Mouse (Mus musculus) embryonic facial prominence, embryonic 13.5 days (tissue): ENCODE measurements around the gene Tenm3. TPM values are rescaled to one million over a fixed set of nuclear protein-coding genes. Genes with fewer than 3 reads are reported as not detected.
A peak's percentile ranks its signal among the peaks of the same experiment; 100 is the strongest.

Experiments
- ATAC-seq: fragments of 200-750 bp; cut with Nextera tagmentation; 2 replicates; pipeline ENCODE4 v1.8.0; 2017; ENCODE audit warnings: low read depth; ENCODE audit not compliant: insufficient number of reproducible peaks, insufficient read depth, low FRiP score, low TSS enrichment
- H3K27ac ChIP-seq: fragments of 300-500 bp; sonication (generic); 2 replicates; pipeline ENCODE4 v1.5.1; 2015; ENCODE audit warnings: moderate library complexity, mild to moderate bottlenecking, inconsistent platforms
- H3K27me3 ChIP-seq: fragments of 300-500 bp; sonication (generic); 2 replicates; pipeline ENCODE4 v1.6.1; 2015; ENCODE audit warnings: mild to moderate bottlenecking, inconsistent platforms
- H3K36me3 ChIP-seq: fragments of 300-500 bp; sonication (generic); 2 replicates; pipeline ENCODE4 v1.6.1; 2015; ENCODE audit warnings: mild to moderate bottlenecking, inconsistent platforms
- H3K4me1 ChIP-seq: fragments of 300-500 bp; sonication (generic); 2 replicates; pipeline ENCODE4 v1.6.1; 2015; ENCODE audit warnings: inconsistent platforms
- H3K4me2 ChIP-seq: fragments of 300-500 bp; sonication (generic); 2 replicates; pipeline ENCODE4 v1.6.1; 2015; ENCODE audit warnings: moderate library complexity, mild to moderate bottlenecking, inconsistent platforms
- H3K4me3 ChIP-seq: fragments of 300-500 bp; sonication (generic); 2 replicates; pipeline ENCODE4 v1.5.1; 2015; ENCODE audit warnings: mild to moderate bottlenecking, inconsistent platforms
- H3K9ac ChIP-seq: fragments of 300-500 bp; sonication (generic); 2 replicates; pipeline ENCODE4 v1.6.1; 2015; ENCODE audit warnings: mild to moderate bottlenecking, inconsistent platforms
- H3K9me3 ChIP-seq: fragments of 300-500 bp; sonication (generic); 2 replicates; pipeline ENCODE4 v1.6.1; 2016; ENCODE audit warnings: inconsistent platforms
- WGBS: fragments of 180-500 bp; shearing (Covaris S2); methylation state at CpG from one replicate; pipeline ENCODE4 v1.1.7; 2015; ENCODE audit warnings: mixed read lengths; 5-methylcytosine and 5-hydroxymethylcytosine counted together
- polyA plus RNA-seq: library from polyadenylated mRNA; unstranded; fragments of >200 nt; fragmentation: Nextera tagmentation; extraction: Ambion mirVana; gene quantifications from 2 replicates; pipeline ENCODE4 v1.2.1, GENCODE M21; 2015

The Tenm3 gene
- polyA plus RNA-seq, 1 experiment from 2014 or later, result 53.7 TPM

DNA sequence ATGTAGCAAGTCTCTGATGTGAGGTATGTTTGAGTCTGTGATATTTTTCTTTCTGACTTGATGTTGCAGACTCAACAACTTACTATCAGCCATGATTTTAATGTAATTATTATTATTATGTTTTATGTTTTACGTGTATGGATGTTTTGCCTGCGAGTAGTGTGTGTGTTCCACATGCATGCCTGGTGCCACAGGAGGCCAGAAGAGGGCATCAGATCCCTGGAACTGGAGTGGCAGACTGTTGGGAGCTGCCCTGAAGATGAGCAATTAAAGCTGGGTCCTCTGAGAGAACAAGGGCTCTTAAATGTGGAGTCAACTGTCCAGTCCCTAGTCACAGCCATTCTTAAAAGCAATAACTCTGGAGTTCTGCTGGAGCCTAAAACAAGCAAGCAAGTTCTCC is 564.4 kb downstream of the Tenm3 start:
- ATAC-seq, result no peak
- H3K4me3 ChIP-seq, result no peak overlapping the region
- peaks cover 5% of the 10 kb centered on the region; the same call in 1 of the 2 replicates for H3K9me3 ChIP-seq
- H3K9ac ChIP-seq, result no peak overlapping the region
- H3K27me3 ChIP-seq, result no peaks in the 10 kb centered on the region
- H3K36me3 ChIP-seq, result peaks cover 80% of the 10 kb centered on the region
- H3K4me2 ChIP-seq, result no peak overlapping the region
- H3K4me1 ChIP-seq, result 0 out of 2 replicates have a peak, but pooled peaks cover 2% of the 10 kb centered on the region
- WGBS, result 93% methylated on average over 2 of the region's 2 CpGs
- no peak overlapping the region for H3K27ac ChIP-seq

DNA sequence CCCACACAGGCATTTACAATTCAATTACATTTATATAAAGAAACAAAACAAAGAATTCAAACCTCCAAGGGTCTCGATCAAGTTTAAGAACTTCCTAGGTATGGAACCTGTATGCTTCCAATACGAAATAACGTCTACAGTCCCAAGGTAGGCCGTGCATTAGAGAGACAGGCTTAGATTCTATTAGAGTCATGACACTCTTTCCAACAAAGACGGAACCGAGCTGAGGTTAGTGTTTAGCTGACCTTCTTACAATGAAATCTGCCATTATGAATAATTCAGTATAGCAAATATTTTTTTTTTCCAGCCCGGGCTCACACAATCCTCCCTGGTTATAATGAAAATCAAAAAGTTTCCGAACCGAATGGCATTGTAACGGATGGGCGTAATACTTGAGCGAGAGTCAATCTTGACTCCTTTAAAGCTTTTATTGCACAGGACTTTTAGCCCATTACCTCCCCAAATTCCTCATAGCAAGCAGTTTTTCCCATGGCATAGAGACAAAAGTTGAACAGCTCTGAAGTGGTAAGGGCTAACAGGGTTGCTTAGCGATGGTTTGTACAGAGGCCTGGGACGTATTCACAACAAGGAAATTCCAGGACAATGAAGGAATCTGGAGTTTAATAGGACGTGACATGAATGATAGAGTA is 565.6 kb downstream of the Tenm3 start:
- Histone ChIP-seq H3K4me1 (0 out of 2 replicates have a peak, but pooled peaks cover 2% of the 10 kb centered on the region), H3K36me3 (peaks cover 73% of the 10 kb centered on the region), H3K4me3 (no peak overlapping the region), H3K27me3 (no peaks in the 10 kb centered on the region), H3K9me3 (peaks cover 5% of the 10 kb centered on the region; the same call in 1 of the 2 replicates), H3K4me2 (no peak overlapping the region), H3K9ac (no peak overlapping the region), H3K27ac (no peak overlapping the region)
- WGBS, result 80% methylated on average over 15 of the region's 15 CpGs
- ATAC-seq, result no peak

DNA sequence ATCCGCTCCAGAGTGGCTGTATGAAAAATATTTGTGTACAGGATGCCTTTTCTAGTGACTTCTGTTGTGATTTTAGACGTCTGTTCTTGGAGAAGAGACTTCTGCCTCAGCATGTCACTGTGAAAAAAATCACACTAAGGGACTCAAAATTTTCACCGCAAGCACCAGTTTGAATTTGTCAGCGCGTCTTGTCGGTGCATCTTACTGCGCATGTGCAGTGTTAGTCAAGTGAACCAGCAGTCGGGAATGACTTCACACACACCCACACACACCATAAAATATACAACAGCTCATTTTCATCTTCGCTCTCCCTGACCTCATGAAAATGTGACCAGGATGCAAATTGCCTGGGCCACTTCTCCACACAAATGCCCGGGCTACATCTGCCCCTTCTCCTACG is 568.7 kb downstream of the Tenm3 start:
- Histone ChIP-seq H3K27ac (0 out of 2 replicates have a peak overlapping the region, but pooled peaks have one; percentile 4), H3K4me3 (no peak overlapping the region), H3K36me3 (peaks cover 70% of the 10 kb centered on the region), H3K27me3 (no peaks in the 10 kb centered on the region), H3K4me2 (no peak overlapping the region), H3K9me3 (peaks cover 5% of the 10 kb centered on the region; the same call in 1 of the 2 replicates), H3K9ac (no peak overlapping the region), H3K4me1 (0 out of 2 replicates have a peak, but pooled peaks cover 2% of the 10 kb centered on the region)
- ATAC-seq, result no peak
- WGBS, result 94% methylated on average over 11 of the region's 11 CpGs

DNA sequence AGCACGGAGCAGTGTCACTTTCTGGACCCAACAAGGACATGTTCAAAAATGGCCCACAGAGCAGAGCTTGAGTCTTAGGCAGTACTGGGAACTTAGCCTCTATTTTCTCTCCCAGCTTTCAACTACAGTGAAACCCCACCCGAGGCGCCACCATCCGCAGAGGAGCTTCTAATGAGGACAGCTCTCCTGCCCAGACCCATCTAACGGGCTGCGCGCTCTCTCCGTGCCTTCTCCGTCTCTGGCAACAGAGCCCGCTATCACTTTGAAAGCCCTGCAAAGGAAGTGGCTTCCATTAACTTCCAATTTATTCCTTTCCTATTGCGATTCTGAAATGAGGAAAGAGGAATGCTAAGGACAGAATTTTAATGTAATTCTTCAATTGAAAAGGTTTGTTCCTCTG is 569.2 kb downstream of the Tenm3 start:
- H3K27me3 ChIP-seq, result no peaks in the 10 kb centered on the region
- no peak overlapping the region for H3K4me3 ChIP-seq
- no peak overlapping the region for H3K4me2 ChIP-seq
- no peak overlapping the region for H3K9ac ChIP-seq
- H3K9me3 ChIP-seq, result peaks cover 5% of the 10 kb centered on the region; the same call in 1 of the 2 replicates
- H3K4me1 ChIP-seq, result 0 out of 2 replicates have a peak, but pooled peaks cover 2% of the 10 kb centered on the region
- WGBS, result 86% methylated on average over 11 of the region's 11 CpGs
- ATAC-seq, result no peak
- peaks cover 70% of the 10 kb centered on the region for H3K36me3 ChIP-seq
- H3K27ac ChIP-seq, result 0 out of 2 replicates have a peak overlapping the region, but pooled peaks have one; percentile 4

DNA sequence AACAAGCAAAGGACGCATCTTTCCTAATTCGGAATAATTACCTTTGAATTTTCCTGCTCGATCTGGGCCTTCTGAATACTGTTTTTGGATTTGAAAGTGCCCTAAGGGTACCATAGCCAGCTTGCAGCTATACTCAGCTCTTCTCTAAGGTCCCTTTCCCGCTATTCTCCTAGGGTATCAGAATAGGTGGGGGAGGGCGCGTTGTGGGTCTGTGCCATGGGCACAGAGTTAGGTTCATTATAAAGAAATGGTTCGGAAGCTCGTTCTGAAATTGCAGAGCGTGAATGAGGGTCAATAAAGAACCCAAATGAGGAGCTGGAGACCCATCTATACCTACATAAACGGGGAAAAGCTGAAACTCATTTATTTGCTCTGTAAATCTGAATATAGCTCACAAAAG is 575.1 kb downstream of the Tenm3 start:
- 89% methylated on average over 10 of the region's 10 CpGs for WGBS

DNA sequence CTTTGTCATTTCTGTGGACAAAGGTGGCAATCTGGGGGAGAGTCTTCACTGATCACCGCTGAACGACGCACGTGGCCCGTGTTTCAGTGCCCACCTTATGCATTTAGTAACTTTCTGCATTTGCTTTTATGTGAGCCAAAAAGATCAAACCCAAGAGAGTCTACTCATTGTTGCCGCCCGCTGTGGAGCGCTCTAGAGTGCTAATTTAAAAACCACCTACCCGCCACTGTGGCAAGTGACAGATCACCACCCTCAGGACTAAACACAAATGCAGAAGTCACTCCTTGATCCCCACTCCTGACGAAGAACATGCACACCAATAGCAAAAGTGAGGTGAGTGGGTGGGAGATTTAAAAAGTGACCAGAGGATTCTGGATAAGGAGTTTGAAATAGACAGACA is 583.5 kb downstream of the Tenm3 start:
- no peak for ATAC-seq
- Histone ChIP-seq H3K4me3 (no peak overlapping the region), H3K4me2 (no peak overlapping the region), H3K36me3 (peaks cover 27% of the 10 kb centered on the region), H3K27me3 (no peaks in the 10 kb centered on the region), H3K27ac (no peak overlapping the region), H3K9ac (no peak overlapping the region), H3K4me1 (no peaks in the 10 kb centered on the region), H3K9me3 (0 out of 2 replicates have a peak, but pooled peaks cover 3% of the 10 kb centered on the region)
- WGBS, result 95% methylated on average over 10 of the region's 10 CpGs

More for the DNA sequence above, 575.1 kb downstream of the Tenm3 start:
- no peak for ATAC-seq
- no peak overlapping the region for H3K9ac ChIP-seq
- H3K4me2 ChIP-seq, result no peak overlapping the region
- no peaks in the 10 kb centered on the region for H3K4me1 ChIP-seq
- H3K27me3 ChIP-seq, result no peaks in the 10 kb centered on the region
- peaks cover 51% of the 10 kb centered on the region for H3K36me3 ChIP-seq
- H3K4me3 ChIP-seq, result no peak overlapping the region
- no peak overlapping the region for H3K27ac ChIP-seq
- no peaks in the 10 kb centered on the region for H3K9me3 ChIP-seq

DNA sequence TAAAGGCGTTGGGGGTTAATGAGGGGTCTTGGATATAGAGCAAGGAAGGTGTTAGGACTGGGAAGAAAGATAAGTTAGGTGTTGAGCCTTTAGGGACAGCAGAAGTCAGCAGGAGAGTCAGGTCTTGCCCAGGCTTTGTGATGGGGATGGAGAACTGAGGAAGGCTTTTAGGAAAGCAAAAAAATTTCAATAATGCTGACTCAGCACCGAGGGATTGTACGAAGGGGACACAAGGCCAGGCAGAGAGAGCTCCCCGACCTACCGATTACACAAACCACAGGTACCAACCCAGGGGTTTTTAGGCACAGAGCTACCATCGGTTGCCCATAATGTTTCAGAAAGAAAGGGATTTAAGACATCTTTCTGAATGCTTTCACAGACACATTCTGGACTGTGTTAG is 583.9 kb downstream of the Tenm3 start:
- Histone ChIP-seq H3K36me3 (peaks cover 27% of the 10 kb centered on the region), H3K27me3 (no peaks in the 10 kb centered on the region), H3K4me2 (no peak overlapping the region), H3K9me3 (0 out of 2 replicates have a peak, but pooled peaks cover 3% of the 10 kb centered on the region), H3K4me3 (no peak overlapping the region), H3K27ac (no peak overlapping the region), H3K4me1 (no peaks in the 10 kb centered on the region), H3K9ac (no peak overlapping the region)
- ATAC-seq, result no peak
- 88% methylated on average over 6 of the region's 6 CpGs for WGBS

DNA sequence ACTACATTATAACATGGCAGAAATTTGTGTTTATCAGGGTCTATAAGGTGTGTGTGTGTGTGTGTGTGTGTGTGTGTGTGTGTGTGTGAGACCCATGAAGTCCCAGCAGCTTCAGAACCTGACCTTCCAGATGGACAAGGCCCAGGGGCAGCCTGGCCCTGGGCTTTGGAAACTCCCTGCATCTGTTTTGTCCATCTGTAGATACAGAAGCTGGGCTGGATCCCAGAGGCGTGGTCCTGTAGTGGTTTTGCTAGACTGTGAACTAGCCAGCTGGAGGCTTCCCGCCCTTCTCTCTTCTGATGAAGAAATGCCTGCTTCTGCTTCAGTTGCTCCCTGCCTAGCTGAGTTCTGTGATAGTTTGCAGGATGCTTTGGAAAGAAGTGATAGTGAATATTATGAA is 599.9 kb downstream of the Tenm3 start:
- Histone ChIP-seq H3K36me3 (peaks cover 32% of the 10 kb centered on the region), H3K4me3 (no peak overlapping the region), H3K27me3 (no peaks in the 10 kb centered on the region), H3K9me3 (no peaks in the 10 kb centered on the region), H3K4me2 (no peak overlapping the region), H3K4me1 (peaks cover 9% of the 10 kb centered on the region; the same call in 1 of the 2 replicates), H3K27ac (no peak overlapping the region), H3K9ac (no peak overlapping the region)
- WGBS, result 89% methylated on average over 2 of the region's 2 CpGs
- no peak for ATAC-seq

DNA sequence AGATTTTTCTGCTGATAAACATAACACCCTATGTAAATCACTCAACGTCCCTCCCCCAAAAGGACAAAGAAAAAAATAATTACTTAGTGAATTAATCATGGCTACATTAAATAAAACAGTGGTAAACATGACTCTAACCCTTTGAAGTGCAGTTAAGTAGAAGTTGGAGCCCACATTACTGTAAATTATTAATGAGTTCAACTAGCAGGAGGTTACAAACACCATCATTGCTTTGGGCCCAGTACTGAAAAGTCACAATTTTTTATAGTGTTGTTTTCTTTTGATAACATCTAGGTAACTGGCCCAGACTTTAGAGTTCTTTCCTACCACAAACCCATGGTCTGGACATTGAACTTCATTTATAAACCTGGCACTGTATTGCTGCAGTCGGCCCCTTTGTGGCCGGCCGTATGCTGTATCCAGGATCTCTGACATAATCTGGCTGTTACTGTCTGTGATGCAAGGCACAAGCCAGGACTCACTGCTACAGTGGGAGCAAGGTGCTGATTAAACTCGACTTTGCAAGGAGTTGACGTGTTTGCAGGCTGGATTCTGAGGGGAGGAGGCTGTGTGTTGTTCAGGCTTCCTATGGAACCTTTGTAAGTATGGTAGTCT is 602.7 kb downstream of the Tenm3 start:
- H3K36me3 ChIP-seq, result peaks cover 58% of the 10 kb centered on the region
- no peak for ATAC-seq
- no peak overlapping the region for H3K4me2 ChIP-seq
- H3K4me3 ChIP-seq, result no peak overlapping the region
- 81% methylated on average over 6 of the region's 6 CpGs for WGBS
- no peaks in the 10 kb centered on the region for H3K27me3 ChIP-seq
- no peaks in the 10 kb centered on the region; the same call in 1 of the 2 replicates for H3K9me3 ChIP-seq
- no peak overlapping the region for H3K9ac ChIP-seq
- peaks cover 7% of the 10 kb centered on the region; the same call in 1 of the 2 replicates for H3K4me1 ChIP-seq
- no peak overlapping the region for H3K27ac ChIP-seq

DNA sequence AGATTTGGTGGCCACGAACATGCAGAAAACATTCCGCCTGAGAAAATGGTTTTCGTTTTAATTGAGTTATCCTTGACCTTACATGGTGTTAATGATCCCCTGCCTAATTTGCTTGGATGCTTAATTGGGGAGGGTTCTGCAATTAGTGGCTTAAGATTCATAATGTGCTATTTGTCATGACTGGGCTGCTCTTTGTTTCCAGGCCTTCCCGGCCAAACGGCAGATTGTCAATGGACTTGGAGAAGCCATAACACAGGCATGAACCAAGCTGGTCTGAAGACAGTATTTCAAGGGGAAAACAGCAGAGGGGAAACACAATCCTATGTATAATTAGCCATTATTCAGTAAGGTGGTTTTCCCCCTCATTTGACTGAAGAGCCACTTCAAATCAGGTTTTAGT is 606.8 kb downstream of the Tenm3 start:
- Histone ChIP-seq H3K27me3 (no peaks in the 10 kb centered on the region), H3K4me1 (0 out of 2 replicates have a peak, but pooled peaks cover 4% of the 10 kb centered on the region), H3K36me3 (peaks cover 81% of the 10 kb centered on the region), H3K4me3 (no peak overlapping the region), H3K4me2 (no peak overlapping the region), H3K27ac (no peak overlapping the region), H3K9me3 (no peaks in the 10 kb centered on the region; the same call in 1 of the 2 replicates), H3K9ac (no peak overlapping the region)
- 87% methylated on average over 5 of the region's 5 CpGs for WGBS
- ATAC-seq, result no peak

DNA sequence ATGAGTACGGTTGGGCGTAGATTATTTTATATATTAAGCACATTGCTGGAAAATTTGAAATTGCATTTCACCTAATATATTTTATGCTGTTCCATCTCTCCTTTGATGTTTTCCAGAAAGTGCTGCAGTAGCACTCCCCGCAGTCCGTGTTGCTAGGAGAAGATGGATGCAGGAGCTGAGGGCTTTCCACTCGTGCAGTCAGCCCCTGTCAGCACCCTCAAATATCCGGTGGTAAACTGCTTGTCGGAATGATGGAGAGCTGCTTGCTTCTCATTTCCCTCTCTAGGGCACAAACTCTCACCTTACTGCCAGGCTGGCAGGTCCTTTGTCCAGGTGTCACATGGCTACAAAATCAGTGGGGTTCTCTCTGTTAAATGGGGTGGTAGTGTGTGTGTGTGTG is 610.8 kb downstream of the Tenm3 start:
- no peak overlapping the region for H3K27ac ChIP-seq
- peaks cover 87% of the 10 kb centered on the region for H3K36me3 ChIP-seq

DNA sequence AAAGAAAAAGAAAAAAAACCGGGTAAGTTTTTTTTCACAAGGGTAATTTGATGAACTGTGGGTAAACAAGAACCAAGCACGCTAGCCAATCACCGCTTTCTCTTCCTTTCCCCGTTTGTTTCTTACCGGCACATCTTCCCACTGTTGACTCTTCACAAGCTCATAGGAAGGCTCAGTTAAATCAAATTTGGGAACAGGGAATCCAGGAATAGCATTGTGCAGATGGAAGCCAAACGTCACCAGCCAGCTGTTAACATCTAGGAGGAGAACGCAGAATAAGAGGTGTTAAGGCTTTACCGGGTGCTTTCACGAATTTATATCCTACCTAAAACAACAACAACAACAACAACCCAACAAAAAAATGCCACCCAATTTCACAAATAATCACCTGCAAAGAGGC is 611.9 kb downstream of the Tenm3 start:
- Histone ChIP-seq H3K36me3 (peaks cover 84% of the 10 kb centered on the region), H3K4me3 (no peak overlapping the region), H3K4me2 (no peak overlapping the region), H3K27ac (no peak overlapping the region), H3K9ac (no peak overlapping the region), H3K4me1 (peaks cover 8% of the 10 kb centered on the region; the same call in 1 of the 2 replicates), H3K9me3 (no peaks in the 10 kb centered on the region; the same call in 1 of the 2 replicates), H3K27me3 (no peaks in the 10 kb centered on the region)
- no peak for ATAC-seq
- WGBS, result 74% methylated on average over 9 of the region's 9 CpGs

More for the DNA sequence above, 610.8 kb downstream of the Tenm3 start:
- Histone ChIP-seq H3K9ac (no peak overlapping the region), H3K4me2 (no peak overlapping the region), H3K4me3 (no peak overlapping the region), H3K27me3 (no peaks in the 10 kb centered on the region), H3K9me3 (no peaks in the 10 kb centered on the region; the same call in 1 of the 2 replicates), H3K4me1 (peaks cover 8% of the 10 kb centered on the region; the same call in 1 of the 2 replicates)
- WGBS, result 88% methylated on average over 7 of the region's 7 CpGs
- ATAC-seq, result no peak
